Mouse (Mus musculus) MEL (cell line): ENCODE measurements around the gene Tubg2. TPM values are rescaled to one million over a fixed set of nuclear protein-coding genes. Genes with fewer than 3 reads are reported as not detected.

Experiments
- DNase-seq: peaks from one replicate; pipeline ENCODE4 v3.0.0; 2011; ENCODE audit warnings: low read depth, low spot score
- H3K27ac ChIP-seq: 2 replicates; pipeline ENCODE4 v1.5.1; 2012; ENCODE audit warnings: low read depth, mild to moderate bottlenecking, control low read depth, low read length, moderate library complexity; ENCODE audit not compliant: control insufficient read depth
- H3K27me3 ChIP-seq, 2 experiments: fragments of 150-350 bp in 1 of 2; sonication (generic) in 1 of 2; 2 replicates each; pipeline ENCODE4 v1.6.1; 2012; ENCODE audit warnings: low read length in 2 of 2, mild to moderate bottlenecking in 2 of 2, improper control_type of control experiment in 1 of 2, moderate library complexity in 1 of 2; ENCODE audit not compliant: insufficient read depth in 2 of 2, control insufficient read depth in 1 of 2
- H3K36me3 ChIP-seq, 2 experiments: 2 replicates each; pipeline ENCODE4 v1.6.1; 2012 to 2014; ENCODE audit warnings: low read length in 2 of 2, improper control_type of control experiment in 1 of 2, inconsistent platforms in 1 of 2, mild to moderate bottlenecking in 1 of 2; ENCODE audit not compliant: insufficient read depth in 2 of 2, control insufficient read depth in 1 of 2
- H3K4me1 ChIP-seq, 2 experiments: fragments of 150-350 bp in 1 of 2; sonication (generic) in 1 of 2; 2 replicates each; pipeline ENCODE4 v1.6.1; 2012; ENCODE audit warnings: low read length in 2 of 2, improper control_type of control experiment in 1 of 2, mild to moderate bottlenecking in 1 of 2; ENCODE audit not compliant: insufficient read depth in 2 of 2, control insufficient read depth in 1 of 2
- H3K4me3 ChIP-seq, 2 experiments: fragments of 150-350 bp in 1 of 2; sonication (generic) in 1 of 2; 2 replicates each; pipeline ENCODE4 v1.5.1; 2012; ENCODE audit warnings: low read depth in 2 of 2, low read length in 2 of 2, mild to moderate bottlenecking in 2 of 2, moderate library complexity in 2 of 2, control low read depth in 1 of 2, improper control_type of control experiment in 1 of 2; ENCODE audit not compliant: control insufficient read depth in 1 of 2, insufficient read depth in 1 of 2
- H3K79me2 ChIP-seq: 2 replicates; pipeline ENCODE4 v1.6.1; 2012; ENCODE audit warnings: mild to moderate bottlenecking, low read length, moderate library complexity; ENCODE audit not compliant: control insufficient read depth, poor library complexity, insufficient read depth
- H3K9ac ChIP-seq: 2 replicates; pipeline ENCODE4 v1.6.1; 2012; ENCODE audit warnings: low read depth, mild to moderate bottlenecking, control low read depth, low read length, moderate library complexity; ENCODE audit not compliant: control insufficient read depth, poor library complexity, severe bottlenecking
- H3K9me3 ChIP-seq: fragments of 150-350 bp; sonication (generic); replicated peaks from 2 replicates; pipeline ENCODE4 v1.6.1; 2012; ENCODE audit warnings: mild to moderate bottlenecking, low read length, improper control_type of control experiment, moderate library complexity; ENCODE audit not compliant: insufficient read depth
- BHLHE40 ChIP-seq: IDR thresholded peaks from 2 replicates; pipeline ENCODE4 v1.6.1; 2012; ENCODE audit warnings: low read depth, mild to moderate bottlenecking, inconsistent platforms, low read length, improper control_type of control experiment, borderline replicate concordance
- CHD1 ChIP-seq: IDR thresholded peaks from 2 replicates; pipeline ENCODE4 v1.6.1; 2012; ENCODE audit warnings: low read depth, mild to moderate bottlenecking, inconsistent platforms, low read length, improper control_type of control experiment
- CHD2 ChIP-seq: IDR thresholded peaks from 2 replicates; pipeline ENCODE4 v1.6.1; 2011; ENCODE audit warnings: low read length, improper control_type of control experiment
- CTCF ChIP-seq, 3 experiments: IDR thresholded peaks in 2 of 3; conservative IDR thresholded peaks in 1 of 3; 2 replicates each; pipeline ENCODE4 v1.5.1; 2011 to 2012; ENCODE audit warnings: low read length in 3 of 3, low read depth in 2 of 3, mild to moderate bottlenecking in 2 of 3, improper control_type of control experiment in 1 of 3, inconsistent platforms in 1 of 3, mixed read lengths in 1 of 3, moderate library complexity in 1 of 3; ENCODE audit not compliant: control insufficient read depth in 1 of 3, insufficient read depth in 1 of 3, poor library complexity in 1 of 3, severe bottlenecking in 1 of 3
- E2F4 ChIP-seq: IDR thresholded peaks from 2 replicates; pipeline ENCODE4 v1.6.1; 2011; ENCODE audit warnings: low read depth, low read length, improper control_type of control experiment, borderline replicate concordance
- ELF1 ChIP-seq: IDR thresholded peaks from 2 replicates; pipeline ENCODE4 v1.6.1; 2014; ENCODE audit warnings: low read depth, mild to moderate bottlenecking, inconsistent platforms, low read length, improper control_type of control experiment, moderate library complexity
- EP300 ChIP-seq, 2 experiments: IDR thresholded peaks; 2 replicates each; pipeline ENCODE4 v1.6.1; 2011; ENCODE audit warnings: improper control_type of control experiment in 2 of 2, low read length in 2 of 2, low read depth in 1 of 2, mild to moderate bottlenecking in 1 of 2
- ETS1 ChIP-seq: IDR thresholded peaks from 2 replicates; pipeline ENCODE4 v1.6.1; 2012; ENCODE audit warnings: low read depth, mild to moderate bottlenecking, inconsistent platforms, low read length, improper control_type of control experiment, moderate library complexity
- GABPA ChIP-seq: IDR thresholded peaks from 2 replicates; pipeline ENCODE4 v1.6.1; 2012; ENCODE audit warnings: low read depth, mild to moderate bottlenecking, inconsistent platforms, low read length, improper control_type of control experiment, moderate library complexity
- HCFC1 ChIP-seq: IDR thresholded peaks from 2 replicates; pipeline ENCODE4 v1.6.1; 2012; ENCODE audit warnings: low read depth, mild to moderate bottlenecking, inconsistent platforms, low read length, improper control_type of control experiment, moderate library complexity
- JUND ChIP-seq: IDR thresholded peaks from 2 replicates; pipeline ENCODE4 v1.6.1; 2011; ENCODE audit warnings: low read depth, mild to moderate bottlenecking, improper control_type of control experiment, low read length
- KAT2A ChIP-seq: conservative IDR thresholded peaks from 2 replicates; pipeline ENCODE4 v1.6.1; 2012; ENCODE audit warnings: low read depth, low read length, improper control_type of control experiment, inconsistent platforms
- MAFK ChIP-seq: IDR thresholded peaks from 2 replicates; pipeline ENCODE4 v1.6.1; 2011; ENCODE audit warnings: low read depth, mild to moderate bottlenecking, low read length, improper control_type of control experiment, borderline replicate concordance
- MAX ChIP-seq: IDR thresholded peaks from 2 replicates; pipeline ENCODE4 v1.6.1; 2011; ENCODE audit warnings: low read length, improper control_type of control experiment
- MXI1 ChIP-seq: IDR thresholded peaks from 2 replicates; pipeline ENCODE4 v1.6.1; 2011; ENCODE audit warnings: mild to moderate bottlenecking, low read depth, low read length, improper control_type of control experiment
- MYB ChIP-seq: IDR thresholded peaks from 2 replicates; pipeline ENCODE4 v1.6.1; 2011; ENCODE audit warnings: mild to moderate bottlenecking, low read depth, low read length, improper control_type of control experiment
- MYC ChIP-seq: IDR thresholded peaks from 2 replicates; pipeline ENCODE4 v1.6.1; 2011; ENCODE audit warnings: low read depth, mild to moderate bottlenecking, low read length, improper control_type of control experiment, moderate library complexity
- NELFE ChIP-seq: IDR thresholded peaks from 2 replicates; pipeline ENCODE4 v1.6.1; 2011; ENCODE audit warnings: low read depth, low read length, improper control_type of control experiment
- NRF1 ChIP-seq: IDR thresholded peaks from 2 replicates; pipeline ENCODE4 v1.6.1; 2014; ENCODE audit warnings: low read depth, mild to moderate bottlenecking, inconsistent platforms, low read length, improper control_type of control experiment, moderate library complexity; ENCODE audit not compliant: poor library complexity, insufficient read depth, severe bottlenecking
- POLR2A ChIP-seq, 2 experiments: IDR thresholded peaks; 2 replicates each; pipeline ENCODE4 v1.6.1; 2011 to 2012; ENCODE audit warnings: low read length in 2 of 2, mild to moderate bottlenecking in 2 of 2, control low read depth in 1 of 2, improper control_type of control experiment in 1 of 2, low read depth in 1 of 2, moderate library complexity in 1 of 2; ENCODE audit not compliant: control insufficient read depth in 1 of 2, insufficient read depth in 1 of 2, poor library complexity in 1 of 2
- POLR2AphosphoS2 ChIP-seq: IDR thresholded peaks from 2 replicates; pipeline ENCODE4 v1.6.1; 2011; ENCODE audit warnings: low read length, improper control_type of control experiment
- RAD21 ChIP-seq: IDR thresholded peaks from 2 replicates; pipeline ENCODE4 v1.6.1; 2011; ENCODE audit warnings: mild to moderate bottlenecking, low read depth, low read length, improper control_type of control experiment
- RCOR1 ChIP-seq: IDR thresholded peaks from 2 replicates; pipeline ENCODE4 v1.6.1; 2012; ENCODE audit warnings: low read depth, mild to moderate bottlenecking, inconsistent platforms, low read length, improper control_type of control experiment
- SIN3A ChIP-seq: IDR thresholded peaks from 2 replicates; pipeline ENCODE4 v1.6.1; 2012; ENCODE audit warnings: low read length, improper control_type of control experiment, inconsistent platforms
- SMC3 ChIP-seq: IDR thresholded peaks from 2 replicates; pipeline ENCODE4 v1.6.1; 2011; ENCODE audit warnings: low read depth, low read length, improper control_type of control experiment
- TAL1 ChIP-seq: IDR thresholded peaks from 2 replicates; pipeline ENCODE4 v1.6.1; 2012; ENCODE audit warnings: mild to moderate bottlenecking, inconsistent platforms, low read length, moderate library complexity, mixed read lengths
- TBP ChIP-seq: IDR thresholded peaks from 2 replicates; pipeline ENCODE4 v1.8.0; 2011; ENCODE audit warnings: low read depth, low read length, improper control_type of control experiment
- TCF12 ChIP-seq: IDR thresholded peaks from 2 replicates; pipeline ENCODE4 v1.6.1; 2014; ENCODE audit warnings: low read depth, mild to moderate bottlenecking, inconsistent platforms, low read length, improper control_type of control experiment, moderate library complexity
- UBTF ChIP-seq: IDR thresholded peaks from 2 replicates; pipeline ENCODE4 v1.6.1; 2012; ENCODE audit warnings: low read depth, mild to moderate bottlenecking, inconsistent platforms, low read length, improper control_type of control experiment, moderate library complexity, borderline replicate concordance; ENCODE audit not compliant: insufficient read depth
- USF1 ChIP-seq: IDR thresholded peaks from 2 replicates; pipeline ENCODE4 v1.6.1; 2014; ENCODE audit warnings: low read depth, mild to moderate bottlenecking, inconsistent platforms, low read length, improper control_type of control experiment, moderate library complexity
- USF2 ChIP-seq, 2 experiments: IDR thresholded peaks; 2 replicates each; pipeline ENCODE4 v1.6.1; 2011 to 2012; ENCODE audit warnings: improper control_type of control experiment in 2 of 2, low read length in 2 of 2, borderline replicate concordance in 1 of 2, inconsistent platforms in 1 of 2, low read depth in 1 of 2, mild to moderate bottlenecking in 1 of 2; ENCODE audit not compliant: insufficient read depth in 1 of 2
- ZC3H11A ChIP-seq: IDR thresholded peaks from 2 replicates; pipeline ENCODE4 v1.6.1; 2012; ENCODE audit warnings: low read depth, mild to moderate bottlenecking, inconsistent platforms, low read length, improper control_type of control experiment
- ZKSCAN1 ChIP-seq: IDR thresholded peaks from 2 replicates; pipeline ENCODE4 v1.6.1; 2012; ENCODE audit warnings: low read depth, mild to moderate bottlenecking, inconsistent platforms, low read length, improper control_type of control experiment, moderate library complexity
- ZNF384 ChIP-seq: IDR thresholded peaks from 2 replicates; pipeline ENCODE4 v1.6.1; 2012; ENCODE audit warnings: low read depth, mild to moderate bottlenecking, inconsistent platforms, low read length, improper control_type of control experiment
- polyA plus RNA-seq, 2 experiments: library from polyadenylated mRNA; stranded (reverse) in 1 of 2; unstranded in 1 of 2; fragments of >175 nt in 1 of 2; fragments of >200 nt in 1 of 2; gene quantifications; 2 replicates each; pipeline versions ENCODE4 v1.2.1 to v1.2.4; 2012; ENCODE audit warnings: low replicate concordance in 2 of 2, low read depth in 1 of 2; ENCODE audit not compliant: insufficient read length in 2 of 2, insufficient read depth in 1 of 2, missing spikeins in 1 of 2
- total RNA-seq: library from RNA; depleted of rRNA; stranded (reverse); fragments of 300-350 nt; gene quantifications from 2 replicates; pipeline ENCODE4 v1.2.3, GENCODE M21; 2012

Gene Tubg2
- total and polyA plus RNA-seq, 3 experiments: not detected

GRCm38 (mm10) chr11:101171721-101172433 is 16.2 kb downstream of the Tubg2 start:
- Histone ChIP-seq H3K27ac (no peak overlapping the region), H3K4me3 (peak overlapping the region; percentile 51 to 69), H3K9me3 (no peaks in the 10 kb centered on the region), H3K36me3 (peaks cover 0 to 6% of the 10 kb centered on the region in 2 experiments; a peak in 2 of 4 replicates), H3K79me2 (no peaks in the 10 kb centered on the region; the same call in 1 of the 2 replicates)
- TF ChIP-seq TBP (no peak), POLR2AphosphoS2 (no peak), HCFC1 (peak; percentile 47), CHD1 (no peak), TAL1 (no peak), MYC (no peak), NELFE (no peak), MYB (no peak), BHLHE40 (no peak), JUND (no peak), E2F4 (0 out of 2 replicates have a peak, but pooled peaks have one; percentile 75), ELF1 (no peak), MXI1 (peak; percentile 36), SMC3 (no peak), RAD21 (no peak), EP300 (IDR thresholded peaks at IDR 0.05; ENCODE audit: low read depth in 1 of 2, low read length in 2 of 2) (0 out of 4 replicates have a peak, but pooled peaks of 1 of the 2 experiments have one; percentile 4), NRF1 (0 out of 2 replicates have a peak, but pooled peaks have one; percentile 9), RCOR1 (peak; percentile 28), ZNF384 (no peak), GABPA (no peak; the same call in 1 of the 2 replicates), USF1 (no peak), ETS1 (peak; percentile 40; the same call in 1 of the 2 replicates), ZC3H11A (no peak), TCF12 (0 out of 2 replicates have a peak, but pooled peaks have one; percentile 4), KAT2A (no peak), MAX (peak; percentile 10; the same call in 1 of the 2 replicates), UBTF (no peak), CTCF (IDR thresholded peaks at IDR 0.05 in 2 of 3, conservative IDR thresholded peaks at IDR 0.05 in 1 of 3; ENCODE audit: control insufficient read depth in 1 of 3, insufficient read depth in 1 of 3, low read depth in 2 of 3, low read length in 3 of 3, poor library complexity in 1 of 3, severe bottlenecking in 1 of 3) (no peak), ZKSCAN1 (no peak), MAFK (peak; percentile 97), POLR2A (IDR thresholded peaks at IDR 0.05; ENCODE audit: control insufficient read depth in 1 of 2, insufficient read depth in 1 of 2, low read depth in 1 of 2, low read length in 2 of 2, poor library complexity in 1 of 2) (no peak; a peak in 1 of 4 replicates), CHD2 (no peak), SIN3A (peak; percentile 92), USF2 (IDR thresholded peaks at IDR 0.05; ENCODE audit: borderline replicate concordance in 1 of 2, insufficient read depth in 1 of 2, low read depth in 1 of 2, low read length in 2 of 2) (no peak)
- TF ChIP-seq, all 39 proteins: peak for 11
- DNase-seq: peak; percentile 94
- peak overlapping the region; percentile 60 for H3K9ac ChIP-seq
- H3K27me3 ChIP-seq: peaks cover 0 to 4% of the 10 kb centered on the region in 2 experiments; a peak in 2 of 4 replicates
- peaks cover 0 to 19% of the 10 kb centered on the region in 2 experiments; a peak in 2 of 4 replicates for H3K4me1 ChIP-seq
